Mouse (Mus musculus): ENCODE measurements at regions not wholly inside any gene's neighbourhood (a gene's known extent, or its start where the extent isn't known, plus 50 kb on each side); places are given as distances from the start of the nearest gene placed in this dataset.

DNA sequence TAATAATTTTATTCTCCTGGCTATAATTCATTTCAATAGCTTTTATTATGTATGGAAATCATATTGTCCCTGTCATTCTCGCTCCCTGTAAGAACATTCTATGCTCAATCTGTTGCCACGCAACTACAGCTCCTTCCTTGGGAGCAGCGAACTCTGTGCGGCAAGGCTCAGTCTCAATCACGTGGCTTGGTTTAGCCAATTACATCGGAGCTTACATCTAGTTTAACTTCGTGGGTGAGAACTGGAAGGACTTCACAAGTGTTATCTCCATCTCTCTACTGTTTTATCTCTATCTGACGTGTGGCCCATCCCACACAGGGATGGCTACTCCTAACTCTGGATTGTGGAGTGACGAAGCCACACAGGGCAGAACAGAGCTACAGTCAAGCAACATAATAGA lies 231.4 kb downstream of the Lmo4 start:
- TF ChIP-seq CTCF (conservative IDR thresholded peaks at IDR 0.05; ENCODE audit: insufficient read depth, insufficient read length, low read depth, low read length) (no peak), POLR2A (IDR thresholded peaks at IDR 0.05; ENCODE audit: low read depth, low read length) (no peak)

Measured in kidney, adult 2 months (tissue).